Mouse (Mus musculus) C2C12 (cell line): ENCODE measurements around the gene Chrna3.

Source experiments
- CTCF ChIP-seq: IDR thresholded peaks from one replicate; pipeline ENCODE4 v1.5.1; 2011; ENCODE audit not compliant: control insufficient read depth, insufficient read depth, insufficient read length
- MYOD1 ChIP-seq: IDR thresholded peaks from one replicate; pipeline ENCODE4 v1.6.1; 2011; ENCODE audit warnings: low read depth; ENCODE audit not compliant: control insufficient read depth, insufficient read length
- MYOG ChIP-seq: IDR thresholded peaks from one replicate; pipeline ENCODE4 v1.6.1; 2011; ENCODE audit not compliant: control insufficient read depth, insufficient read length; ENCODE audit errors: extremely low read depth
- USF1 ChIP-seq: IDR thresholded peaks from one replicate; pipeline ENCODE4 v1.6.1; 2011; ENCODE audit warnings: low read depth, mild to moderate bottlenecking, control low read depth, moderate library complexity

DNA sequence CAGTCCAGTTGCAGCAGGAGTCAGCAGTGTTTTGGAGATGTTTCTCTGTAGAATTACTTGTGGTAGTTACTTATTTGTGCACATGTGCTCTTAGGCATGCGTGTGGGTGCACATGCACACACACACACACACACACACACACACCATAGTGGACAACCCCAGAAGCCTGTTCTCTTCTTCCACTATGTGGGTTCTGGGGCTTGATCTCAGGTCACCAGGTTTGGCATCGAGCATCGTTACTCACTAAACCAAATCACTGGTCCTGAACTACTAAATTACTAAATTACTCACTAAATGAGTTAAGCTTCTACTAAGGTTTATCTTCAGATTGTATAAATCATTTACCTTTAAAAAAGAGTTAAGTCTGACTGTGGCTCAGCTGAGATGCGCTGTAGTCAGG, 31.7 kb upstream of the Chrna3 start:
- TF ChIP-seq USF1 (no peak), CTCF (no peak), MYOD1 (no peak), MYOG (no peak)
